Mouse (Mus musculus) heart, postnatal 14 days (tissue): ENCODE data around the gene Cyp51. TPM values are rescaled to one million over a fixed set of nuclear protein-coding genes. Genes with fewer than 3 reads are reported as not detected.
"Not testable (repeated sequence)": the region's sequence is repeated elsewhere in the genome, so short reads cannot be mapped to it uniquely, and the experiment has no call there.

Experiments
- DNase-seq, 2 experiments: peaks; one replicate each; pipeline ENCODE4 v3.0.0; 2021 to 2022
- intact Hi-C: fragments of 180-260 bp; cut with DNase I; formaldehyde crosslinking; loops from one replicate; pipeline ENCODE4 v1.15.1; 2025
- long read RNA-seq, 2 experiments: library from polyadenylated mRNA; stranded (forward); transcript quantifications; one replicate each; pipeline ENCODE4 v2.0.0; 2021
- total RNA-seq, 2 experiments: library from RNA; stranded (reverse); gene quantifications; 2 replicates each; pipeline ENCODE4 v1.2.3; 2021

The Cyp51 gene
- total RNA-seq, result 1 to 10 TPM; 6.8 to 7.3 TPM
- long read RNA-seq, experiment 1, transcript Cyp51-201 (10 exons, 3,931 nt), result major isoform, 13 of 14 reads
- long read RNA-seq, experiment 1, partial matches to known transcripts, result 0 of 14 reads
- long read RNA-seq, experiment 1, other reads (novel, unspliced or antisense), result 1 of 14 reads
- long read RNA-seq, experiment 2, transcript Cyp51-201 (10 exons, 3,931 nt), result major isoform, 11 of 14 reads
- long read RNA-seq, experiment 2, partial matches to known transcripts, result 0 of 14 reads
- long read RNA-seq, experiment 2, other reads (novel, unspliced or antisense), result 3 of 14 reads

- peak; percentile 88 to 89 for DNase-seq
- intact Hi-C loops, result loop anchor here (5.0 kb wide), 1 partner anchor 88 kb away; the partner anchor contains the start of gene Mterf1b
Measured at GRCm38 (mm10) chr5:4104341-4105040, at the start of gene Cyp51. Gene Cyp51 (minus strand): TSS chr5:4104746.

DNA sequence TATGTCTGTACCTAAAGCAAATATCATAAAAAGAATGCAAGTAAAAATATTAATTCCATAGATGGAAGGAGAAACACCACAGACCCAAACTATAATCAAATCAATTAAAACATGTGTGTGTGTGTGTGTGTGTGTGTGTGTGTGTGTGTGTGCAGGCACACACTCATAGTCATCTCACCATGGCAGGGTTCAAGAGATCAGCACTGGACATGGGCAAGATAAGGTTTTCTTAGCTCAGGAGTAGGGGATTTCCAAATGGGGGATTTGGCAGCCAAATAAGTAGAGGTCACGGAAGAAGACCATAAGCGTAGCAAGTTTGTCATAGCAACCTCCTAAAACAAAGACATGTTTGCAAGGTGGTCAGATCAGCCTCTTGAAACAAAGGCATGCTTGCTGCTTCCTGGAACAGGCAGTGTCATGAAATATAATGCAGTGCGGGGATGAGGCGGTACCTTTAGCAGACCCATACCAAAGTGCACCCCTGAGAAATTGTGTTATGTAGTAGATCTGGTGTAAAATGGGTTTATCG, 8.1 kb upstream of the Cyp51 start:
- intact Hi-C loops, result no loop called here

DNA sequence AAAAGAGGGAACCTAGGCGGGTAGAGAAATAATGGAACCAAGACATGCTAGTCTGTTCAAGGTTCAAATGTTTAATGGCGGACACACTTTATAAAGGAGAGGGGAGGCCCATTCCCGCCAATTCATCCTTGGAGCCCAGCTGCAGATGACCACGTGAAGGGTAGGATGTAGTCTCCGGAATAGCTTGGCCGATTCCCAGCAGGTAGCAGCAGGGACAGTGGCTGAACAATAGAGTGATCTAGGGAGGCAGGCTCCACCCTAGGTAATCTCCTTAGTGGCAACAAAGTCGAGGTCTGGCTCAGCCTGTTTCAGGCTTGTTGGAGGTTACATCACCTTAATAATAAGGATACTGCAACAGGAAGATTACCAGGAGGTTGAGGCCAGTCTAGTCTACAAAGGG, 2.5 kb upstream of the Cyp51 start:
- intact Hi-C loops, result loop anchor here (5.0 kb wide), 1 partner anchor 85 kb away; the partner anchor contains the start of gene Mterf1b
- DNase-seq, result not testable (repeated sequence)

More for the DNA sequence above, 8.1 kb upstream of the Cyp51 start:
- no peak for DNase-seq

- intact Hi-C loops, result loop anchor here (5.0 kb wide), 1 partner anchor 87 kb away; the partner anchor contains the start of gene Mterf1b
Measured at GRCm38 (mm10) chr5:4105651-4106186, 1.2 kb upstream of the Cyp51 start.

DNA sequence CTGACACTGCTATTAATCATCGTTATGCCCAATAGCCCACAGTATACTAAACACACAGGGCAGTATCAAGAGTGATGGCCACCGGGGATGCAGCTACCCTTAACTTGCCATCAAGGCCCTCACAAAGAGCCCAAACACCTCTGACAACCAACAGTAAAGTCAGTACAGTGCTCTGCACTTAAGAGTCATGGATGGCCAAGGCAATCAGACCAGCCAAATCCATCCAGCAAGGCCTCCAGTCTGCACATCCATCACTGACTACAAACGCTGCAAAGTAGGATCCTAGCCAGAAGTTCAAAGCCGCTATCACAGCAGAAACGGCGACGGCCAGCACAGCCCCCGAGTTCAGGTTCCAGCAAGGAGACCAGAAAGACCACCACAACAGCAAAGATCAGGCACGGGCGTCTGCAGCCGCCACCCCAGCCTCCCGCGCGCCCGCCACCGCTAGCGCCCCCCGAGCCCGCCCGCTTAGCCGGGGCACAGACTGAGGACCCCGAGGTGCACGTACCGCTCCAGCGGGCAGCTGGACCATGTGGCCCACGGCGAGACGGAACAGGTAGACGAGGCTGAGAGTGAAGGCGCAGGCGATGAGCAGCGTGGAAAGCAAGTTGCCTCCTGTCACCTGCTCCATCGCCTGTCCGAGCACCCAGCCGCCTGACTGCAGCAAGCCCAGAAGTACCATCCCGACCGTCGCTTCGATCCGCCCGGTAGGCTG, 763 bp downstream of the Cyp51 start:
- intact Hi-C loops, result no loop called here

More at GRCm38 (mm10) chr5:4105651-4106186, 1.2 kb upstream of the Cyp51 start:
- DNase-seq, result no peak

DNA sequence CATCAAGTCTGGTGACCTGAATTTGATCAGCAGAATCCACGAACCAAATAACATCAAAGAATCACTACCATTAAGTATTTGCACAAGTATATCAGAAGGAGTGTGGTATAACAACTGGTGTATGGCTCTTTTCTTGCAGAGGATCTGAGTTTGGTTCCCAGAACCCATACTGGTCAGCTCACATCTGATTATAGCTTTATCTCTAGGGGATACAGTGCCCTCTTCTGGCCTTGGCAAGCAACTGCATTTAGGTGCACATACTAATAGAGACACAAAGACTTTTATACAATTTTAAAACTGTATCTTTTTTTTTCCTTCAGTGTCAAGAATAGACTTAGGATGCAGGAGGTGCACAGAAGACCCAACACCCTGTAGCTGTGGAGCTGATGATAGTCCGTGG, 2.8 kb downstream of the Cyp51 start:
- intact Hi-C loops, result no loop called here

More for the DNA sequence above, 763 bp downstream of the Cyp51 start:
- DNase-seq, result no peak

DNA sequence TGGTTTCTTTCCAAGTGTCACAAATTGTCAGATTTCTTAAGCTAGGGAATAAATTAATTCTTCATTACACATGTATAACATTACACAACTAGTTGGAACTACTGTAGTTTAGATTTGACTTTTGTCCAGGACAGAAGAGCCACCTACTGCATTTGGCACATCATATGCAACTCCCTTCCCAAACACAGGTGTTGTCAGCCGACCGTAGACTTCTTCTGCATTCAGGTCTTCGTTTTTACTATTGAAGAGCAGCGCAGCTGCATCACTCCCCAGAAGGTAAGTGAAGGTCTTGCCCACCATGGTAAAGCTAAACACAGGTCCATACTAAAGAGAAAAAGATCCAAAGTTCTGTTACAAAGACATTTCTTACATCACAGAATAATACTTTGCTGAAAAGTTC, 3.5 kb downstream of the Cyp51 start:
- DNase-seq, result no peak
- intact Hi-C loops, result no loop called here

More for the DNA sequence above, 2.8 kb downstream of the Cyp51 start:
- no peak for DNase-seq

DNA sequence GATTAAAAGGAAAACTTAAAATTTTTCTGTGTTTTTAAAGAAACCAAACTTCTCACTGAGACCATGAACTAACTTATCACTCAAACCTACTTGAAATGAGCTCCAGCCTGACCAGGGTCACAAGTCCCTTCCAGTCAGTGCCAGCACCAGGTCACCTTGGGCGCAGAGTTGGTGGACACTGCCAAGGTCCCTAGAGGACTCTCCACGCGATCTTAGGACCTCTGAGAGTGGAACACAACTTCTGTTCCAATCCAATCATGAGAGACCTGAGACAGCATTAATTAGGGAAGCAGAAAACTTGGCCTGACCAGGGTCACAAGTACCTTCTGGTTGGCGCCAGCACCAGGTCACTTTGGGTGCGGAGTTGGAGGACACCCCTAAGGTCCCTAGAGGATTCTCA, 10.1 kb downstream of the Cyp51 start:
- no peak for DNase-seq
- intact Hi-C loops, result no loop called here

- intact Hi-C loops, result no loop called here
- no peak for DNase-seq
Measured at GRCm38 (mm10) chr5:4088190-4088589, 16.4 kb downstream of the Cyp51 start.

GRCm38 (mm10) chr5:4086309-4086708, 18.2 kb downstream of the Cyp51 start:
- no peak for DNase-seq
- intact Hi-C loops, result no loop called here

DNA sequence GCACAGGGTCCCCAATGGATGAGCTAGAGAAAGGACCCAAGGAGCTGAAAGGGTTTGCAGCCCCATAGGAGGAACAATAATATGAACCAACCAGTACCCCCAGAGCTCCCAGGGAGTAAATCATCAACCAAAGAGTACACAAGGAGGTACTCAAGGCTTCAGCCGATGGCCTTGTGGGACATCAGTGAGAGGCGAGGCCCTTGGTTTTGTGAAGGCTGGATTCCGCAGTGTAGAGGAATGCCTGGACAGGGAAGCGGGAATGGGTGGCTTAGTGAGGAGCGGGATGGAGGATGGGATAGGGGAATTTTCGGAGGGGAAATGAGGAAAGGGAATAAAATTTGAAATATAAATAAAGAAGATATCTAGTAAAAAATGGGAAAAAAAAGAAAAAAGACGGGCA, 19.6 kb downstream of the Cyp51 start:
- intact Hi-C loops, result no loop called here
- DNase-seq, result no peak

GRCm38 (mm10) chr5:4081513-4081912, 23.0 kb downstream of the Cyp51 start:
- intact Hi-C loops, result no loop called here
- DNase-seq, result no peak

DNA sequence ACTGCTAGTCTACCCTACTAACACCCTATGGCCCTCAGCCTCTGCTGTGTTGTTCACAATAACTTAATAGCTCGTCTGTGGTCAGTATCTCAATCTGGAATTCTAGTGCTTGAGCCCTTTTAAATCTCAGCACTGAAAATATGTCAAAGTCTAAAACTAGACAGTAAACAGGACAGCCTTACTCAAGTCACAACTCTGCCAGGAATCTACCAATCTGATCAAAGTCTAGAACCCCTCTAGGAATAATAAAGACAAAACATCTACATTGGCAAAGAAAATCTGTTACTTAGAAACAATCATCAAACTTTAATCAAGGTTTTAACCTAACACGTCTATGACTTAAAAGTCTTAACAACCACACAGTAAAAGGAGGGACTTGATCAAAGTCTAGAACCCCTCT, 23.7 kb downstream of the Cyp51 start:
- no peak for DNase-seq
- intact Hi-C loops, result no loop called here

- no peak for DNase-seq
- intact Hi-C loops, result no loop called here
Measured at GRCm38 (mm10) chr5:4079086-4079485, 25.5 kb downstream of the Cyp51 start.

DNA sequence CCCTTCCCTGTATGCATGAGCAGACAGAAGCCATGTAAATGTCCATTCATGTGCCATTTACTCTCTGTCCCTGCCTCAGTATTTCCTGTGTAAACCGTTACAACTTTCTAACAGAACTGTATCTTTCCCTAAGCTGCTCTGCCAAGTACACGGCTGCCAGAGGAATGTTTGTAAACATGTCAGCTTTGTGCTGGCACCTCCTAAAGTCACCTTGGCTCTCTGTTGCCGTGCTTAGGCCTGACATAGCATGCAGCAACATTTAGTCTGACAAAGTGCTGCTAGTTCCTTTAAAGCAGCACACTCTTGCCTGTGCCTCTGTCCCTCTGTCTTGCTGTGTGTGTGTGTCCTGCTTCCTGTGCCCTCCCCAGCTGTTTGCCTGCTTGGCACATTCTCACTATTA, 37.3 kb downstream of the Cyp51 start:
- intact Hi-C loops, result no loop called here
- peak in 1 of 2 experiments; percentile 49 for DNase-seq

DNA sequence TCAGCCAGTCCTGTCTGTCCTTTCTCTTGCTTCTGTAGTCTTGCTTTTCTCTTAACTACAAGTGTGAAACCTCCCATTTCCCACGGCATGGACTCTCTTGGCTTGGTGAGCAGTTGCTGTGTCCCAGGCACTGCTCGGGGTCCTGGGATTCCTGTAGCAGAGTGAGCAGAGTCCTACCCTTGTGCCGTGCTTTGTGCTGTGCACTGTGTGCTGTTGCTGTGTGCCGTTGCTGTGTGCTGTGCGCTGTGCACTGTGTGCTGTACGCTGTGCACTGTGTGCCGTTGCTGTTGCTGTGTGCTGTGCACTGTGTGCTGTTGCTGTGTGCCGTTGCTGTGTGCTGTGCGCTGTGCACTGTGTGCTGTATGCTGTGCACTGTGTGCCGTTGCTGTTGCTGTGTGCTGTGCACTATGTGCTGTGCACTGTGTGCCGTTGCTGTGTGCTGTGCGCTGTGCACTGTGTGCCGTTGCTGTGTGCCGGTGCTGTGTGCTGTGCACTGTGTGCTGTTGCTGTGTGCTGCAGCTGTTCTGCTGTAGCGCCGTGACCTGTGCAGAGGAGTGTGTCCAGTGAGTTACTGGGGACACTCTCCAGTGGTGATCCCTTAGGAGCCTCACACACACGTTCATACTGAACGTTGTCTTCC, 38.0 kb downstream of the Cyp51 start:
- intact Hi-C loops, result no loop called here
- DNase-seq, result no peak

DNA sequence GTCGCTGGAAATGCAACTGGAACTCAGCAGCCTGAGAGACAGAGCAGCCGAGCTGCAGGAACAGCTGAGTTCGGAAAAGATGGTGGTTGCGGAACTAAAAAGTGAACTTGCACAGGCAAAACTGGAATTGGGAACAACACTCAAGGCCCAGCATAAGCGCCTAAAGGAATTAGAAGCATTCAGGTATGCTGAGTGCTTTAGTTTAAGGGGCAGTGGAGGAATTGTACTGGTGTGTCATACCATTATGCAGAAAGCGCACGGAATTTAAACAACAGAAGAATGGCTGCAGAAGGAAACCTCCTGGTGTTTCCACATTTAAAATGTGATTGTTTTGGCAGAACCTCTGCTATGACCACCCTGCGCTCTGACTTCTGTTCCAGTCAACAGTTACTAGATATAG, 44.2 kb downstream of the Cyp51 start:
- intact Hi-C loops, result no loop called here
- no peak for DNase-seq

GRCm38 (mm10) chr5:4040922-4041321, 63.6 kb downstream of the Cyp51 start:
- no peak for DNase-seq
- intact Hi-C loops, result no loop called here

DNA sequence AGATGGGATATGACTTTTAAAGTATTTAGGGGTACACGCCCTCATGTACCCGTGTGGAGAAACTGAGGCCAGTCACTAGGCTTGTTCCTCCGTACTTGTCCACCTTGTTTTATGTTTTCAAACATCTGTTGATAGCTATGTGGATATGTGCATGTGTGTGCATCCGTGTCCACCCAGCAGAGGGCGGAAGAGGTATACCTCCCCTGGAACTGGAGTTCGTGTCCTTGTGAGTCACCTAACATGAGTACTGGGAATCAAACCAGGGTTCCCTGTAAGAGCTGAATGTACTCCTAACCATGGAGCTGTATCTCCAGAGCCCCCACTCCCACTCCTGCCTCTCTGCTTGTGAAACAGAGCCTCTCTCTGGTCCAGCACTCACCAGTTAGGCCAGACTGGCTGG, 64.2 kb downstream of the Cyp51 start:
- intact Hi-C loops, result no loop called here

GRCm38 (mm10) chr5:4039351-4039750, 65.2 kb downstream of the Cyp51 start:
- no peak for DNase-seq
- intact Hi-C loops, result no loop called here

More for the DNA sequence above, 64.2 kb downstream of the Cyp51 start:
- DNase-seq, result no peak
